Mouse (Mus musculus) ovary, postnatal 10 days (tissue): ENCODE results near the gene Otop2.

Source experiments
- DNase-seq: peaks from one replicate; pipeline ENCODE4 v3.0.0; 2022; ENCODE audit warnings: low spot score

The Otop2 gene

DNA sequence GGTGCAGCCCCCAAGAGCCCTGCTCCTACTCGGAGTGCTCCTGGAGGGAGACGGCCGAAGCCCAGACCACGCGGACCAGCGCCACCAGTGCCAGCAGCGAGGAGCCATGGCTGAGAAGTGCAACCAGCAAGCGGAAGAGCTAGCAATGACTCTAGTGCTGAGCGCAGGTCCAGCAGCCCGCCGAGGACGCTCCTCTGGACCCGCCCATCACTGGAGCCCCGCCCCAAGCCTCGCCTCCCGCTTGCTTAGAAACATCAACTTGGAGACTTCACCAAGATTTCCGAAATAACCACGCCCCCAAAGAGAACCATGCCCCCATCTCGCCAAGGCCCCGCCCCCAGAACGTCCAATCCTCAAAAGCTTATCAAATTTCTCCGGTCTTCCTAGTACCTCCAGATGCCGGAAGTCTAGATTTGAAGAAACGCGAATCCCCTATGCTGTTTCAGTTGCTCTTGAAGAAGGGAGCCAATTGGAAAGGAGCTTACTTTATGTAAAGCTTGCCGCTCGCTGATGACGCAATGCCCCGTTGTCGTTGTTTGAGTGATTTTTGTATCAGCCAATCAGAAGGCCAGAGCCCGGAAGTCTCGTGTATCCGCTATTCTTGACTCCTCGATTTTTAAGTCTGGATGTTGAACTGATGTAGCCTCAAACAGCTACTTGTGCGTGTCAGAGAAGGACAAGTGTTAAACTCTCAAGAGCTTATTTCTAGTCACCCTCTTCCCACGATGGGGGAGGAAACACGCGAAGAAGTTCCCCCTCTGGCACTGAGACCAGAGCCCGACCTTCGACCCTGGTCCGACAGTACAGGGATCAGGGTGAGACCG, 30.0 kb upstream of the Otop2 start, which contains the start of gene Fdxr:
TSS of gene Fdxr (minus strand) at position 271 of the 824 bp plus-strand sequence.
- peak; percentile 86 for DNase-seq

DNA sequence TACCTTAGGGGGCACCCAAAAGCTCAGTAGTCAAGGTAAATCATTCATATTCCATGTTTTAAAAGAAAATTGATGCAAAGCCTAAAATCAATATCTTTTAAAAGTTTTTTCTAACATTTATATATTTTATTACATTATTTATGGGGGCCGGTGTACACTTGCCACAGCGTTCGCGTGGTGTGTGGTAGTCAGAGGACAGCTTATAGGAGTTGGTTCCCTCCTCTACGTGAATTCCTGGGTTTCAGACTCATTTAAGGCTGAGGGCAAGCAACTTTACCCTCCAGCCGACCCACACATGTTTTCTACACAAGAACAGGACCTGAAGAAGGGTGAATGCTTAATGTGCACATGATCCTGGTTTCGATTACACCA, 29.4 kb upstream of the Otop2 start:
- no peak for DNase-seq

DNA sequence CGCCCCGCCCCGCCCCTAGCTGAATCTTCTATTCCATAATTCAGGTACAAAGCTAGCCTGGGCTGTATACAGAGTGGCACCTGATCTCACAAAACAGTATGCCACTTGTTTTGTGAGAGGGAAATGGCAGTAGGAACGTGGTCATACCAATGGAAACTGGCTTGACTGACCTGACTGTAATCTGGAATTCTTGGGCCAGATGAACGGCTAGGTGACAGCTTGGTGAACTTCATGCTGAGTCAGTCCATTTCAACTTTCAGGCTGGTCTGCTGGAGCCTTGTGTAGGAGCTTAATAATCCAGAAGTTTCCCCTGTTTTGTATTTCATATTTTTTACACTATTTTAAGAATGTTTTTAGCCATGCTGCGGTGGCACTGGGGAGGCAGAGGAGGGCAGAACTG, 28.8 kb upstream of the Otop2 start:
- no peak for DNase-seq

DNA sequence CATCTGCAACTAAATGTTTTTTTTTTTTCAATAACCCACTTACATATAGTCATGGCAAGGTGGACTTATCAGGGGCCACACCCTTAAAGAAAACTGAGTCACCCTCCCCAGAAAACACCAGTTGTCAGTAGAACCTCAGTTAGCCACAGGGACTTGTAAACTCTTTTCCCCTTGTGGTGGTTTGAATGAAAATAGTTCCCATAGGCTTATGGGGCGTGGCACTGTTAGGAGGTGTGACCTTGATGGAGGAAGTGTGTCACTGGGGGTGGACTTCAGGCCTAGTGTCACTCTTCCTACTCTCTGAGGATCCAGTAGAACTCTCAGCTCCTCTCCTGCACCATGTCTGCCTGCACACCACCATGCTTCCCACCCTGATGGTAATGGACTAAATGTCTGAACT, 27.2 kb upstream of the Otop2 start:
- DNase-seq = no peak

DNA sequence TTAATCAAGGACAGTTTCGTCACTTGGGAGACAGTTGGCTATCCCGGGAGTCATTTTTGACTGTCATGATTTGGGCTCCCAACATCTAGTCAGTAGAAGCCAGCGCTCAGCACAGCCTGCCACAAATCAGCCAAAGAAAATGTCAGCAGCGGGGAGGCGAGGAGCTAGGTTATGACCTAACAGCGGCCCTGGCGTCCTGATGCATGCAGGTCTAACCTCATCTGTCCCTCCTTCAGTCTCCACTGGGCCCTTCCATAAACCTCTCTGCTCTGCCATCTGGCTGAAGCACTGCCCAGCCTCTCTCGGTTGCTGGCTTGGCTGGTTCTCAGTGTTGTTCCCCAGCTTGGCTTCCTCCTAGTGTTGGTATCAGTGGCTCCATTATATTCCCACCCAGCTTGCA, 24.7 kb upstream of the Otop2 start:
- no peak for DNase-seq

DNA sequence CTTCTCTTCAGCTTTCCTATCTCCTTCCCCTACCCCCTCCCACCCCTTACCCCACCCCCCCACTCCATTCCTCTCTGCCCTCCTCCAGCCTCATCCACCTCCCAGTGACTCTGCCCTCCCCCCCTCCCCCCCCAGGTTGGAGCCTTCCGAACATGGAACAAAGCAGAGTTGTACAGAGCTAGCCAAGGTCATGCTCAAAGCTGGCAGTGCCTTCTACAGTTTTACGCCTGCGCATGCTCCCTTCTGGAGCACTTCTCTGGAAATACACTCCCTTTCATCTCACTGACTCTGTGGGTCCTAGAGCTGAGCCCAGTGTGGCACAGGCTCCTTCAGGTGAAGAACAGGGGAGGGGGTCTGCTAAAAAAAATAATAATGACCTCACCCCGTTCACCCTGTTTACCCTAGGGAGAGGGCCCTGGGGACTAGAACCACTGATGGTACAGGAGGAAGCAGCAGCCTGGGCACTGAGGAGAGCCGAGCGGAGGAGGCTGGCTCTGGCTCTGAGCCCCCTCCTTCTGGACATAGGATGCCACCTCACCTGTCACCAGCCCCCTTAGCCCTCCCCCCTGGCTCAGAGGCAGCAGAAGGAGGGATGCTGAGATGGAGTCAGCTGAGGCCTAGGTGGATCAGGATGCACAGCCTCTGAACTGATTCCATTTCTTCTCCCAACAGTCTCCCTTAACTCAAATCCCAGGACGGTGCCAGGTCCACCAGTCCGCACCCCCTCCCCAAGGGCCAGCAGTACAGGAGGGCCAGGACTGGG, 24.1 kb upstream of the Otop2 start:
- no peak for DNase-seq

DNA sequence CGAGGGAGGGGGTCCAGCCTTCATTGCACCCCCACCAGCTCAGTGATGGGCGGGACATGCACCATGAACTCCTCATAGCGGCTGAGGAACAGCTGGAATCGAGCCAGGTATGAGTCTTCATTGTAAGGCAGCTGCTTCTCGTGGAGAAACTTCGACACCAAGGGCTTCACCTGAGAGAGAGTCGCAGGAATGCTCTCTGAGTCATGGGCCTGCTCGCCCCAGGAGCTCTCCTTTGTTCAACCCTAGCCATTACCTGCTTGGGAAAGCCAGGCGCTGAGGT, 23.5 kb upstream of the Otop2 start:
- DNase-seq = no peak

DNA sequence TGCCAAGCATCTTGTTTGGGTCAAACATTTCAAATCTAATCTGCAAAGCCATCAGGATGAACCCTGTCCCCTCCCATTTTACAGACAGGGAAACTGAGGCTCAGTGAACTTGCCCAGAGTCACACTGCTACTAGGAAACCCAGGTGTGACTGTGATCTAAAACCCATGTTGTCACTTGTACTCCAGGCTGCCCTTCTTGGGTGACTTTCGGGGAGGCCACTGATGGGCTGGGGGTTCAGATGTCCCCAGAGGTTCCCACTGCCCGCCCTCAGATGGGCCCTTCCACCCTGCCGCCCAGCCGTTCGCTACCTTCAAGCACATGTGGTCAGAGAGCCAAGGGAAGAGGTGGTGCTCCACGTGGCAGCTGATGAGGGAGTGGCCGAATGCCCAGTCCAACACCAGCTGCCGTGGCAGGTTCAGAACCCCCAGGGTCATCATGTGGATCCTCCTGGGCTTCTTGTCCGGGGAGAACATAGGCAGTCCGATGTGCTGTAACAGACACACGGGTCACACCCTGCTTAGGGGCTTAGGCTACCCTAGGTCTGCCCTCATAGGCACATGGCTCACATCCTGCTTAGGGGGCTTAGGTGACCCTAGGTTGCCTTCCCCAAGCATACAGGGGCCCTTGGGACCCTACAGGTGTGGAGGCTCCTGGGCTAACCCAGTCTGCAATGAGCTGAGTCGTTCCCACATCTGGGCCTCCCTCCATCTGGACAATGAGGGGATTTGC, 22.9 kb upstream of the Otop2 start:
- DNase-seq = no peak

DNA sequence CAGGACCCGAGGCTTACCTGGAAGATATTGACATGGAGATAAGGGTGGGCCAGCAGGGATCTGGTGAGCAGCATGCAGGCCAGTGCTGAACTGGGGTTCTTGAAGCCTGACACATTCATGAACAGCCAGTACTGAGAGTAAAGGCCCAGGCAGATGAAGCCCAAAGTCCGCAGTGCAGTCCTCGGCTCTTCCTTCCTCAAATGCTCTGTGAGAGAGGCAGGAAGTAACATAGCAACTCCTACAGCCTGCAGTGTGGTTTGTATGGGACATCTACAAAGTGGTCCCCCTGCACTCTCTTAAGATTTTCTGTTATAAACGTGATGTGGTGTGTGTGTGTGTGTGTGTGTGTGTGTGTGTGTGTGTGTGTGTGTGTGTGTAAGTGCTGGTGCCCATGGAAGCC, 21.7 kb upstream of the Otop2 start:
- no peak for DNase-seq

DNA sequence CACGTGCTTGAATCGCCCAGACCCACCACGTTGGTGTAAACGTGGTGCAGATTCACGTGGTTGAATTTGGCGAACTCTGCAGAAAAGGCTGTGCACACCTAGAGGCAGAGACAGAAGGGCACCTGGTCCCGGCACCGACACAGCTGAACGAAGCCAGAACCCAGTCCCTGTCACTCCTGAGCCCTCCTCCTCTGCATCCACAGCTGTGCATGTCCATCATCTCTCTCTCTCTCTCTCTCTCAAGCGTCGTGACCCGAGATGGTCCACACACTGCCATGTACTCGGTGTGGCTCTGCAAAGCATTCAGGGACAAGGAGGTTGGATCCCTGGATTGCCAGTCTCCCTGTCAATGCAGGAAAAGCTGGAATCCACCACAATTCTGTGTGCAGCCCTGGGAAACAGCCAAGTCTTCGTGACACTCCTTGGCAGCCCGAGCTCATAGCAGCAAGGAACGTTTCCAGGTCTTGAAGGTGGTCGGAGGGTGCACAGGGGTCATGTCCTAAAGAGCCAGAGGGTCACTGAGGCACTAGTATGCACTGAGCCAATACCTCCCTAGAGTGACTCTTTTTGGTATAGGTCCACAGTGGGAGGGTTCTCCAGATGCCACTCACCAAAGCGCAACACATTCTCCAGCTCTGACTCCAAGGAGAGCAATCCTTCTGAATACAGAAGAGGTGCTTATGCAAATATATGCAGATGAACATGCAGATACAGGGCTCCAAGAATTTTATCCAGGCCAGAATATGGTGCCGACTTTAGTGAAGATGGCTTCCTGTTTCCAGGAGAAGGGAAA, 20.6 kb upstream of the Otop2 start:
- no peak for DNase-seq

DNA sequence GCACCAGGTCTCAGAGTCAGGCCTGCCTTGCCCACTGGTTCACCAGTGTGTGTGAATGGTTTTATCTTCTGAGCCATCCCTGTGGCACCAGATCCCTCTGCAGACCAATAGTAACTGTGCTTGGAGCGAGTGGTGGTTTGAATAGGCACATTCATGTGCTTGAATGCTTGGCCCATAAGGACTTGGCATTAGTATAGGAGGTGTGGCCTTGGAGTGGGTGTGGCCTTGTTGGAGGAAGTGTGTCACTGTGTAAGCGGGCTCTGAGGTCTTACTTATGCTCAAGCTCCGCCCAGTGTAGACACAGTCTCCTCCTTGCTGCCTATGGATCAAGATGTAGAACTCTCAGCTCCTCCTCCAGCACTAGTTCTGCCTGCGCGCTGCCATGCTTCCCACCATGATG, 19.6 kb upstream of the Otop2 start:
- no peak for DNase-seq

DNA sequence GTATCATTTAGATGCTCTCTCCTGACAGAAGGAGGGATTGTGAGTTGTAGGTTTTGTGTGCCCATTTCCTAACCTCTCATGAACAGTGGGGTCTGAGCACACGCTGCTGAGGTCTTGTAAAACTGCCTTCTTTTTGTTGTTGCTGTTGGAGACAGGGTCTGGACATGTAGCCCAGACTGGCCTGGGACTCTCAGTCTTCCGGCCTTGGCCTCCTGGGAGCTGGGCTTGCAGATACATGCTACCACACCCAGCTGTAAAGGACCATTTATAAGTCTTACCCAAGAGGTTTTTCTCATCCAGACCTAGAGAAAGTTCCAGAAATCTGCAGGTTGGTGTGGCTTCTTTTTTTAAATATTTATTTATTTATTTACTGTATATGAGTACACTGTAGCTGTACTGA, 18.7 kb upstream of the Otop2 start:
- no peak for DNase-seq

DNA sequence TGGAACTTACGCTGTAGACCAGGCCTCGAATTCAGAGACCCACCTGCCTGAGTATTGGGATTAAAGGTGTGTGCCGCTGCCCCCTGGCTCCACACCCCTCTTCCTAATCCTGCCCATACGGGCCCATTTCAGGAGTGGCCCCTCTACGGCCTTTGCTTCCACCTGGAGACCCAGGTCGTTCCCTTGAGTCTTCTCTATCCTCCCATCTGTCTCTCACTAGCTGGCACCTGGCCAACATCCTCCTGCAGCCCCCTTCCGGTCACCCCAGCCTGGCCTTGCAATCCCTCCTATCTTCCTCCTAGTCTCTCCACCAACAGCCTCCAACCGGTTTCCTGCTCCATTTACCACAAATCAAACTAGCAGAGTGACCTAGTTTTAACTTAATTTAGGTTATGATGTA, 17.1 kb upstream of the Otop2 start:
- DNase-seq = no peak

DNA sequence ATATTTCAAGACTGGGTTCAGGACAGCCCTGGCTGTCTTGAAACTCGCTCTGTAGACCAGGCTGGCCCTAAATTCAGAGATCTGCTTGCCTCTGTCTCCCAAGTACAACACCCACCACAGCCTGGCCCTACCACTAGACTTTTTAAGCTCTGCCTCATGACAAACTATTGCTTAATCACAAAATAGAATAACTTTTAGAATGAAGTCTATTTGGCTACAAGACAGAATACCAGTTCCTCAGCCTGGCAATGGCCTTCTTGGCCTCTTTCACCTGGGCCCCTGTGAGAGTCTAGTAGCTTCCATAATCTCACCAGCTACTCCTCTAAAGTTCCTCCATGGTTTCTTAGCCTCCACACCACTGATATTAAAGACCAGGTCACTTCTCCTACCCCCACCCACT, 16.6 kb upstream of the Otop2 start:
- no peak for DNase-seq

DNA sequence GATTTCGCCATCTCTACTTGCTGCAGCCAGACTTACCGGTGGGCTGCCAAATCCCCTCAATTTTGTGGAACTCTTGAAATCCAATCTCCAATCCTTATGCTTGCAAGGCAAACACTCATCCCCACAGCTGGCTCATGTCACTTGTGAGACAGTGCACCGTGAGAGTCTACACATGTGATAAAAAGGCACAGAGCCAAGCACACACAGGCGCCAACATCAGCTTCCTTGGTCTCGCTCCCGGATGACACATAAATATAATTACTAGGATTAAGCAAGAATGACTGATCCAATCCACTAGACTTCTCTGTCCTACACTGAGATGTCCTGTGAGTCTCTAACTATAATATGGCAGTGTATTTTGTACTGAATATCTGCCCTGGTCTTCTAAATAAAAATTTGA, 16.0 kb upstream of the Otop2 start:
- DNase-seq = no peak

DNA sequence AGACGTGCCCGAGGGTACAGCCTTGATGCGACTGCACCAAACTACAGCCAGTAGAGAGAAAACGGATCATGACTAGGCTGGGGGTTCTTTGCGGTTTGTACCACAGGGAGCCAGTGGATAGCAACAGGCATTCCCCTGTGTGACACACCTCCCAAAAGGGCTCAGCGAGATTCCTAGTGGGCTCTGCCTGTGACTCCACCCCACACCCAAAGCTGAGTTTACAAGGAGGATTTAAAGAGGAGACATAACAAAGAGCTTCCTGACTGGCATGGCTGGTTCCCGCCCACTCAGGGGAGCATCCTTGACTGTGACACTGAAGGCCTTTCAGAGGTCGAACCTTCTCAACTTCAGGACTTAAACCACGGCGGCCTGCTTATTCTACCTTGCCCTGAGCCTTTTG, 15.5 kb upstream of the Otop2 start:
- no peak for DNase-seq

DNA sequence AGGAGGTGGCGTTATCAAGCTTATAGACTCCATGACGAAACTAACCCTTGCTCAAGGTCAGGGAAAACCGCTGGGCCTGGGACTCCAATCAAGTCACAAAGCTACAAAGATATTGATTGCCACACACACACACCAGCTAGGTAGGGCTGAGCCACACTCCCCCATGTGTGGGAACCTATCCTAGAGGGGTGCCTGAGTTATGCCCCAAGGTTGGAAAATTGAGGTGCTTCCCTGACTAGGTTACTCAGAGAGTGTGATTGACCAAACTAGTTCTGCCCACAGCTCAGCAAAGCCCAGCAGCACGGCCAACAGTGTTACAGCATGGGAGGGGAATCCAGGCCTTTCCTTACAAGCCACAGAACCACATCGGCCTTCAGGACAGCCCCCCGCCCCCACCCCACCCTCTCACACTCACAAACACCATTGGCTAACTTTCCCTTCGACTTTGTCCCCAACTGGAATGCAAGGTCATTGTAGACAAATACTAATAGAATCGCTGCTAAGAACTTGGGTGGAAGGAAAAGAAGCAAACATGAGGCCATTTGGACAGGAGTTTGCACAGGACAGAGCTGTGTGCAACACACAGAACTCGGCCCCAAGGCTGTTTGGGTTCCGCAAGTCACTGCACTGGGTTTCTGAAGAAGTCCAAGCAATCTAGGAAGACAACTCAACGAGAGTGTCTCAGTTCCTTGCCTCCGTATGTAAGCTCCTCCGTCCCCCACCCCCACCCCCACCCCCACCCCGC, 14.2 kb upstream of the Otop2 start:
- DNase-seq = no peak

DNA sequence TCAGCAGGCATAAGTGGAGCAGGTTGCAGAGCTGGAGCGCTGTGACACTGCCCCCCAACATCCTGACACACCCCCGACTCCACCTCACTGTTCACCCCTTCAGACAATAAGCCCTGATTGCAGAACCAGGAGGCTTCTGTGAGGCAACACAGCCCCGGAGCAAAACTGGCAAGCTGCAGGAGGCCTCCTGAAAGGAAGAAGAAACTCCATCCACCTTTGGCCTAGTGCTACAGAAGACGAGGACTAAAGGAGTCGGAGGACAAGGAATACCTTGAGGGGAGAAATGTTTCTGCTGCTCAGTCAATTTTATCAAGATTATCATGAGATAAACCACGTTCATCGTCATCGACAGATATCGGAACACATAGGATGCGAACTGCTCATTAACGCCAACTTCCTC, 11.0 kb upstream of the Otop2 start:
- no peak for DNase-seq

DNA sequence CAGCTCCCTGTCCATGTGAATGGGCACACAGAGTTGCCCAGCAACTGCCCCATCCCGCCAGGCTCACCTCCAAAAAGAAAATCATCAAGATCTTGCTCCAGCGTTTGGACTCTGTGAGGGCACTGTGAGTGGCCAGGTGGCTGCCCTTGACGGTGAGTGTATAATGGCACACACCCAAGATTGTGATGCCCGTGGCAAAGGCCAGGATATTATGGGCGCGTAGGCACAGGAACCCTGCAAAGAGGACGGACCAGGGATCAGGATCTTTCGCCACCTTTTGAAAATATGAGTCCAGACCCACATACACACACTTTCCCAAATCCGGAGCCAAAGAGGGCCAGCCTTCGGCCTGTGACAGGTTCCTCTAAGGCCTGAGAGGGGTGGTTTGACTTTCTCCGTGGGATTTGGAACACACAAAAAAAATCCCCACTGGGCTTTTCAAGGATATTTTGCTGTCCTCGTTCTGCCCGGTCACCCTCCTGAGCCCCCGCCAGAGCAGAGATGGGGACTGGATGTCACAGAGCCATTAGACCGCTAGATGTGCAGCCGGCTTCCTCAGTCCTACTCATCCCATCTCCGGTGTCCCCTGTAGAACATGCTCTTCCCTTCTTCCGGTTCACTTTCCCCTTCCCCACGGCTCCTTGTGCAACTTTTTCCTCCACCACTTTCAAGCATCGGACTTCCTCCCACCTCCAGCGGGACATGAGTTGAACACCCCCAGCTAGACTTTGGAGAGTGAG, 10.3 kb upstream of the Otop2 start:
- DNase-seq = no peak

DNA sequence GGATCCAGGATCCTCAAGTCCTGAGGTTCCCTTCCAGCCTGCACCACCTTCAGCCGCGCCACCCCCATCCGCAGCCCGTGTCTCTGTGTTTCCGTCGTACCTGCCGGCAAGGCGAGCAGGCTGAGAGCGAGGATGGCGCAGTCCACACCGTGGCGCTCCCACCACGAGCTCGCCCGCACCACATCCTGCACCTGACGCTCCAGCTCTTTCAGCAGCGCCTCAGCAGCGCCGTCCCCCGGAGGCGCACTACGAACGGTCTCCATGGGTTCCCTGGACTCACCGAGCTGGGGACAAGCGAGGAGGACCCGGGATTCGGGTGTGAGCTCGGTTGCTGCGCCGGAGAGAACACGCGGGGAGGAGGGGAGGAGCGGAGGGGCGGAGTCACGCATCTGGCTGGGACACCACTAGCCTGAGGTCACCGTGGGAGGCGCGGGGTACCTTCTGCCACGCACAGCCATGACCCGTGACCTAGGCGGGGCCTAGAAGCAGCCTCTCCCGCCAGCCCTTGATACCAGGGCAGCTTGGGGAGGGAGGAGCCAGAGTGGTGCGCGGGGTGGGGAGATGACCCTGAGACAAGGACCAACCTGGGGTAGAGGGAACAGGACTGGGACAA, 9.6 kb upstream of the Otop2 start, which contains the start of gene Fads6:
TSS of gene Fads6 (minus strand) at position 450 of the 613 bp plus-strand sequence.
- no peak for DNase-seq
